Mouse (Mus musculus): ENCODE data around the gene Skiv2l. TPM values are rescaled to one million over a fixed set of nuclear protein-coding genes. Genes with fewer than 3 reads are reported as not detected.

Skiv2l gene
- polyA plus RNA-seq (2012; rRNA removed): 65.5 and 77.4 TPM in 2 replicates

GRCm38 (mm10) chr17:34849722-34850516, at the start of gene Skiv2l, which contains the start of gene Nelfe:
Skiv2l (minus strand) TSS chr17:34850210.
Nelfe (plus strand) TSS chr17:34850391.

GRCm38 (mm10) chr17:34898160-34898586, 48.2 kb upstream of the Skiv2l start, which contains the start of the genes C2 and Ehmt2:
C2 (minus strand) TSS chr17:34898265.
Ehmt2 (plus strand) TSS chr17:34898469.

GRCm38 (mm10) chr17:34881683-34882310, 31.8 kb upstream of the Skiv2l start, which contains the start of gene Gm20547:
Gm20547 (minus strand) TSS chr17:34882042.

GRCm38 (mm10) chr17:34879336-34879879, 29.4 kb upstream of the Skiv2l start, which contains the start of gene Zbtb12:
Zbtb12 (plus strand) TSS chr17:34879483.

GRCm38 (mm10) chr17:34862416-34863081, 12.5 kb upstream of the Skiv2l start, which contains the start of gene Cfb:
Cfb (minus strand) TSS chr17:34862518.

GRCm38 (mm10) chr17:34836856-34837221, 13.2 kb downstream of the Skiv2l start, which contains the start of the genes Stk19 and Dxo:
Stk19 (minus strand) TSS chr17:34836945.
Dxo (plus strand) TSS chr17:34837019.

GRCm38 (mm10) chr17:34804301-34804700, 45.7 kb downstream of the Skiv2l start, which contains the start of gene Cyp21a1:
Cyp21a1 (minus strand) TSS chr17:34804561.

Other genes starting within 250 kb of the Skiv2l start
- 146 and 186 TPM in 2 replicates for gene Rnf5, start 246.5 kb downstream of the Skiv2l start, polyA plus RNA-seq (2012; rRNA removed)
- 91.7 and 142 TPM in 2 replicates for gene Agpat1, start 245.9 kb downstream of the Skiv2l start, polyA plus RNA-seq (2012; rRNA removed)
- 6.8 and 9.5 TPM in 2 replicates for gene Egfl8, start 234.2 kb downstream of the Skiv2l start, polyA plus RNA-seq (2012; rRNA removed)
- gene Ppt2, start 221.7 kb downstream of the Skiv2l start, polyA plus RNA-seq (2012; rRNA removed): 18.8 and 23.6 TPM in 2 replicates
- gene Prrt1, start 220.7 kb downstream of the Skiv2l start, polyA plus RNA-seq (2012; rRNA removed): 7.1 and 9.7 TPM in 2 replicates
- 5.1 and 6.5 TPM in 2 replicates for gene Fkbpl, start 205.4 kb downstream of the Skiv2l start, polyA plus RNA-seq (2012; rRNA removed)
- 59.4 and 71.2 TPM in 2 replicates for gene Atf6b, start 203.1 kb downstream of the Skiv2l start, polyA plus RNA-seq (2012; rRNA removed)
- 0.06 and 0.09 TPM in 2 replicates for gene Tnxb, start 179.7 kb downstream of the Skiv2l start, polyA plus RNA-seq (2012; rRNA removed)
- 0.05 and 0.07 TPM in 2 replicates for gene C4b, start 106.3 kb downstream of the Skiv2l start, polyA plus RNA-seq (2012; rRNA removed)
- 0.04 TPM in 2 replicates for gene Cyp21a1, start 45.6 kb downstream of the Skiv2l start, polyA plus RNA-seq (2012; rRNA removed)
- gene Stk19, start 13.3 kb downstream of the Skiv2l start, polyA plus RNA-seq (2012; rRNA removed): 46.3 and 66.7 TPM in 2 replicates
- 70.9 and 71.2 TPM in 2 replicates for gene Dxo, start 13.2 kb downstream of the Skiv2l start, polyA plus RNA-seq (2012; rRNA removed)
- 94.0 and 142 TPM in 2 replicates for gene Nelfe, start 181 bp upstream of the Skiv2l start, polyA plus RNA-seq (2012; rRNA removed)
- gene Cfb, start 12.3 kb upstream of the Skiv2l start, polyA plus RNA-seq (2012; rRNA removed): 1.9 and 6.9 TPM in 2 replicates
- 73.5 and 98.0 TPM in 2 replicates for gene Zbtb12, start 29.3 kb upstream of the Skiv2l start, polyA plus RNA-seq (2012; rRNA removed)
- not detected in 2 replicates for gene Gm20547, start 31.8 kb upstream of the Skiv2l start, polyA plus RNA-seq (2012; rRNA removed)
- gene C2, start 48.1 kb upstream of the Skiv2l start, polyA plus RNA-seq (2012; rRNA removed): 1.6 and 2.2 TPM in 2 replicates
- 218 and 222 TPM in 2 replicates for gene Ehmt2, start 48.3 kb upstream of the Skiv2l start, polyA plus RNA-seq (2012; rRNA removed)
- 0.08 and 0.11 TPM in 2 replicates for gene Slc44a4, start 64.3 kb upstream of the Skiv2l start, polyA plus RNA-seq (2012; rRNA removed)
- 14.5 and 15.9 TPM in 2 replicates for gene Neu1, start 81.0 kb upstream of the Skiv2l start, polyA plus RNA-seq (2012; rRNA removed)
- gene Hspa1b, start 109.0 kb upstream of the Skiv2l start, polyA plus RNA-seq (2012; rRNA removed): 3.0 and 3.4 TPM in 2 replicates
- gene Gm20481, start 119.7 kb upstream of the Skiv2l start, polyA plus RNA-seq (2012; rRNA removed): not detected in 2 replicates
- 1.4 and 2.2 TPM in 2 replicates for gene Hspa1a, start 121.9 kb upstream of the Skiv2l start, polyA plus RNA-seq (2012; rRNA removed)
- gene Hspa1l, start 122.5 kb upstream of the Skiv2l start, polyA plus RNA-seq (2012; rRNA removed): 0.22 and 0.31 TPM in 2 replicates
- 98.3 and 206 TPM in 2 replicates for gene Lsm2, start 131.7 kb upstream of the Skiv2l start, polyA plus RNA-seq (2012; rRNA removed)
- 127 and 135 TPM in 2 replicates for gene Vars, start 150.8 kb upstream of the Skiv2l start, polyA plus RNA-seq (2012; rRNA removed)
- 0.60 and 0.76 TPM in 2 replicates for gene Vwa7, start 166.4 kb upstream of the Skiv2l start, polyA plus RNA-seq (2012; rRNA removed)
- gene Sapcd1, start 177.8 kb upstream of the Skiv2l start, polyA plus RNA-seq (2012; rRNA removed): 6.4 and 8.8 TPM in 2 replicates
- gene Msh5, start 196.5 kb upstream of the Skiv2l start, polyA plus RNA-seq (2012; rRNA removed): 6.7 and 11.0 TPM in 2 replicates
- 122 and 142 TPM in 2 replicates for gene Clic1, start 199.8 kb upstream of the Skiv2l start, polyA plus RNA-seq (2012; rRNA removed)
- gene Ddah2, start 208.8 kb upstream of the Skiv2l start, polyA plus RNA-seq (2012; rRNA removed): 392 and 957 TPM in 2 replicates
- 0.19 and 0.28 TPM in 2 replicates for gene Ly6g6c, start 215.2 kb upstream of the Skiv2l start, polyA plus RNA-seq (2012; rRNA removed)
- 0.67 and 0.88 TPM in 2 replicates for gene Mpig6b, start 216.0 kb upstream of the Skiv2l start, polyA plus RNA-seq (2012; rRNA removed)
- gene Ly6g6e, start 226.7 kb upstream of the Skiv2l start, polyA plus RNA-seq (2012; rRNA removed): 0.18 and 0.29 TPM in 2 replicates
- gene Ly6g6d, start 227.9 kb upstream of the Skiv2l start, polyA plus RNA-seq (2012; rRNA removed): 2.5 and 3.0 TPM in 2 replicates
- gene Ly6g6f, start 235.4 kb upstream of the Skiv2l start, polyA plus RNA-seq (2012; rRNA removed): 0.83 and 1.1 TPM in 2 replicates
- gene Abhd16a, start 239.1 kb upstream of the Skiv2l start, polyA plus RNA-seq (2012; rRNA removed): 39.3 and 52.2 TPM in 2 replicates